Mouse (Mus musculus) hindbrain, embryonic 16.5 days (tissue): ENCODE measurements around the gene Ehd4. TPM values are rescaled to one million over a fixed set of nuclear protein-coding genes. Genes with fewer than 3 reads are reported as not detected.

Experiments used
- ATAC-seq: fragments of 200-750 bp; cut with Nextera tagmentation; 2 replicates; pipeline ENCODE4 v1.8.0; 2017; ENCODE audit warnings: moderate TSS enrichment, moderate library complexity
- H3K27ac ChIP-seq: fragments of 300-500 bp; sonication (generic); 2 replicates; pipeline ENCODE4 v1.5.1; 2014; ENCODE audit warnings: low read depth, mild to moderate bottlenecking, control low read depth, low read length, moderate library complexity
- H3K27me3 ChIP-seq: fragments of 300-500 bp; sonication (generic); replicated peaks from 2 replicates; pipeline ENCODE4 v1.6.1; 2014; ENCODE audit warnings: low read length; ENCODE audit not compliant: control insufficient read depth, insufficient read depth
- H3K36me3 ChIP-seq: fragments of 300-500 bp; sonication (generic); 2 replicates; pipeline ENCODE4 v1.6.1; 2014; ENCODE audit warnings: mild to moderate bottlenecking, low read length, moderate library complexity, mixed read lengths; ENCODE audit not compliant: control insufficient read depth, insufficient read depth
- H3K4me1 ChIP-seq: fragments of 300-500 bp; sonication (generic); 2 replicates; pipeline ENCODE4 v1.6.1; 2014; ENCODE audit warnings: low read depth, low read length; ENCODE audit not compliant: control insufficient read depth, insufficient read depth
- H3K4me2 ChIP-seq: fragments of 300-500 bp; sonication (generic); 2 replicates; pipeline ENCODE4 v1.6.1; 2014; ENCODE audit warnings: mild to moderate bottlenecking, low read length, control low read depth, moderate library complexity
- H3K4me3 ChIP-seq: fragments of 300-500 bp; sonication (generic); 2 replicates; pipeline ENCODE4 v1.5.1; 2014; ENCODE audit warnings: mild to moderate bottlenecking, low read length, control low read depth, moderate library complexity
- H3K9ac ChIP-seq: fragments of 300-500 bp; sonication (generic); 2 replicates; pipeline ENCODE4 v1.6.1; 2014; ENCODE audit warnings: low read depth, mild to moderate bottlenecking, control low read depth, low read length, moderate library complexity
- H3K9me3 ChIP-seq: fragments of 300-500 bp; sonication (generic); 2 replicates; pipeline ENCODE4 v1.6.1; 2014; ENCODE audit warnings: mild to moderate bottlenecking, low read length, moderate library complexity; ENCODE audit not compliant: control insufficient read depth
- WGBS: fragments of 180-500 bp; shearing (Covaris S2); extraction: QIAGEN DNeasy Blood & Tissue Kit; methylation state at CpG from one replicate; pipeline ENCODE4 v1.1.7; 2014; 5-methylcytosine and 5-hydroxymethylcytosine counted together
- polyA plus RNA-seq: library from polyadenylated mRNA; unstranded; fragments of >200 nt; fragmentation: Nextera tagmentation; extraction: Ambion mirVana; gene quantifications from 2 replicates; pipeline ENCODE4 v1.2.1, GENCODE M21; 2015

The Ehd4 gene
- polyA plus RNA-seq, 1 experiment from 2014 or later, result 20.7 TPM

DNA sequence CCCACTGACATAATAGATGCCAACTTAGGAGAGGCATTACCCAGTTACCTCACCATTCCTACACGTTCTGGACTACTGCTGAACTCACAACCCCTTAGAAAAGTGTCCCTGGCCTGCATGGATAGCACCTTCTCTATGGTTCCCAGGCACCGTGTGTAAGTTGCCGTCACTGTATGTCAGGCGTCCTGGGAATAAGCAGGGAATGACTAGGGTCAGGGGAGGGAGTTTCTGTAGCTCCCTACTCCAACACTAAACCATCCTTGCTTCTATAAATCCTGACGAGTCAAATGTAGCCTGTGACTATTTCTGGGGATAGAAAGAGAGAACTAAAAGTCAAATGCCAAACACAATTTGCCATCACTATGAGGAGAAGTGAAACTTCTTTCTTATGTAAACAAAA, 17.1 kb downstream of the Ehd4 start:
- no peaks in the 10 kb centered on the region for H3K36me3 ChIP-seq
- no peak overlapping the region for H3K4me2 ChIP-seq
- no peak overlapping the region for H3K9ac ChIP-seq
- H3K27me3 ChIP-seq, result no peaks in the 10 kb centered on the region
- no peak overlapping the region for H3K4me3 ChIP-seq
- no peak for ATAC-seq
- no peak overlapping the region for H3K27ac ChIP-seq
- no peaks in the 10 kb centered on the region for H3K9me3 ChIP-seq
- no peaks in the 10 kb centered on the region for H3K4me1 ChIP-seq
- 68% methylated on average over 5 of the region's 5 CpGs for WGBS

DNA sequence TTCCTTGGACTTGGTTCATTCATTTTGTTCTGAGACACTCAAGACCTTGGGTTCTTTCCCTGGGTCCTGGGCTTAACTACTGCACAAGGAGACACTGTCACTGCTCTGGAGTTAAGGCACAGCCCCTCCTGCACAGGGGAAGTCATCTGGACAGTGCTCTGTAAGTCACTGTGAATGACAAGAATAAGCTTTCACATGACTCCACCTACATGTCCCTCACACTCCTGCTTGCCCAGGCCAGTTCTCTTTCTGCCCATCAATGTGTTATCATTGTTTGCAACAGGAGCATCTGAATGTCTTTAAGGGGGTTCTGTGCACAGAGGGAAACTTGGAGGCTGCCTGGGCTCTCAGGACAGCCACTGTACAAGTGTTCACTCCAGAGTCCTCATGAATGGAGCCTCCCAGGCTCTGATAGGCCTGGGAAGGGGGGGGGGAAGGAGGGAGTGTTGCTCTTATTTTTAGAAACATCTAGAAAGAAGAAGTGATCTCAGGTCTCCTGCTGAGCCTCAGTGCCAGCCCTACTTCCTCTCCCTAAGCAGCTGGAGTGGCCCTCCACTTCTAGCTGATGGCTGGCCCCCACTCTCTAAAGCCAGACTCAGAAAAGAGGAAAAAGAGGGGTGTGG, 19.8 kb downstream of the Ehd4 start:
- Histone ChIP-seq H3K36me3 (no peaks in the 10 kb centered on the region), H3K4me3 (no peak overlapping the region), H3K9ac (no peak overlapping the region), H3K4me1 (no peaks in the 10 kb centered on the region), H3K27ac (no peak overlapping the region), H3K9me3 (no peaks in the 10 kb centered on the region), H3K27me3 (no peaks in the 10 kb centered on the region), H3K4me2 (no peak overlapping the region)
- ATAC-seq, result no peak

DNA sequence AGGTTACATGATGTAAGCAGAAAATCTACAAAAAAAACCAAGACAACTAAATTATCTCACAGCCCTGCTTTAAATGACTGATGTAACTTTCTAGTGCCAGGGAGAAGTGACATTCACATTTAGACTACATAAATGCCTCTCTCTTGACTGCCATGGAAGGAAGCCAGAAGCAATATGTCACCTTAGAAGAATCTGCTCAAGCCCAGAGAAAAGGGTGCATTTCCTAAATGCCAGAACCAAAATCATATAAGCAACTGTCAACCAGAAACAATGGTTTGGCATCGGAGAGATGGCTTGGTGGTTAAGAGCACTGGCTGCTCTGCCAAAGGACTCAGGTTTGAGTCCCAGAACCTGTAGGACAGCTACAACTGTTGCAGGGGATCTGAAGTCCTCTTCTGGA, 22.5 kb downstream of the Ehd4 start:
- Histone ChIP-seq H3K36me3 (peaks cover 2% of the 10 kb centered on the region; the same call in 1 of the 2 replicates), H3K27me3 (no peaks in the 10 kb centered on the region), H3K9ac (no peak overlapping the region), H3K4me1 (no peaks in the 10 kb centered on the region), H3K4me2 (no peak overlapping the region), H3K9me3 (no peaks in the 10 kb centered on the region), H3K4me3 (no peak overlapping the region), H3K27ac (no peak overlapping the region)
- 76% methylated on average over 1 of the region's 1 CpGs for WGBS
- no peak for ATAC-seq

DNA sequence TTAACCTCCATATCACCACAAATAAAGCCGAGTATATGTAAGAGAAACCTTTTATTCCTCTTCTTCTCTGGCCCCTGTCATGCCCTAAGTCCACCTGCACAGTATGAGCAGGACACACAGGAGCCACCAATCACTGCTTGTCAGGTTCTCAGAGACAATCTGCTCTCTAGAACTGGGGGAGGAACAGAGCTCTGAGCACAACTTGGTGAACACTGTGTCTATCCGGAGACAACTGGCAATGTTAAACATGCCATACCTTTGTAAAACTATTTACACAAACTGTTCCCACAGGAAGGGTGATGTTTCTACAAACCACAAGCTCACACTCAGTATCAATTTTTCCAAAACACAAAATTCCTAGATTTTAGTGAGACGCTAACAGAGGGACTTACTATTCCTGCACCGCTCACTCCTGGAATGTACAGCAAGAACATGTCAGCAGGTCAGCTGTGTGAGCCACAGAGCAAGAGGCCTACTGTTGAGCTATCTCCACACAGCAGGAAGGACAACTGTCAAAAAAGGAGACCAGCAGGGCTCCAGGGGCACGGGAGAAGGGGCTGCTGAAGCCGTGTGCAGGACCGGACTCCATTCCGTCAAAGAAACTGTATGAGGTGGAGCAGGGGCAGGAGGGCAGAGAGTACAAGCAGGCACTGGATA, 25.0 kb downstream of the Ehd4 start:
- Histone ChIP-seq H3K27me3 (no peaks in the 10 kb centered on the region), H3K4me1 (no peaks in the 10 kb centered on the region), H3K9me3 (no peaks in the 10 kb centered on the region), H3K9ac (no peak overlapping the region), H3K36me3 (peaks cover 2% of the 10 kb centered on the region; the same call in 1 of the 2 replicates), H3K4me3 (no peak overlapping the region), H3K4me2 (no peak overlapping the region), H3K27ac (no peak overlapping the region)
- 59% methylated on average over 8 of the region's 8 CpGs for WGBS
- ATAC-seq, result no peak

DNA sequence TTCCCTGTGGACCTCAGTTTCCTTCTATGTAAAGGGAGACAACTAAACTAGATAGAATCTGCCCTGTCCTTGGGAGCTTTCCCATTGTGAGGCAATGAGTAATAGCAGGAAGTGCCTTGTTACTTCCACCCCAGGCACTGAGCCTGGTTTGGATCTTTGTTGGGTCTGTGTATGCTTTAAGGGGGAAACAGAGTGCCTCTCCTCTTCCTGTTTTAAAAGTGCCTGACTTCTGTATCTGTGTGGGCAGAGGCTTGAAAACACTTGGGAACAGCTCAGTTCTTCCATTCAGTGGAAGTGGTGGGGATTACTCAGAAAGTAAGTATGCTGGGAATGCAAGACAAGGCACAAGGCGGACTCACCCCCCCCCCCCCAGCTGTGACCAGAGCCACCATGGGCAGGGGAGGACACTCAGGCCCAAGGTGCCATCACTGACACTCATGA, 25.8 kb downstream of the Ehd4 start:
- H3K36me3 ChIP-seq, result peaks cover 2% of the 10 kb centered on the region; the same call in 1 of the 2 replicates
- no peak overlapping the region for H3K27ac ChIP-seq
- no peak overlapping the region for H3K9ac ChIP-seq
- H3K27me3 ChIP-seq, result no peaks in the 10 kb centered on the region
- no peak for ATAC-seq
- no peaks in the 10 kb centered on the region for H3K9me3 ChIP-seq
- no peak overlapping the region for H3K4me3 ChIP-seq
- no peak overlapping the region for H3K4me2 ChIP-seq
- no peaks in the 10 kb centered on the region for H3K4me1 ChIP-seq
- WGBS, result 67% methylated on average over 1 of the region's 1 CpGs

DNA sequence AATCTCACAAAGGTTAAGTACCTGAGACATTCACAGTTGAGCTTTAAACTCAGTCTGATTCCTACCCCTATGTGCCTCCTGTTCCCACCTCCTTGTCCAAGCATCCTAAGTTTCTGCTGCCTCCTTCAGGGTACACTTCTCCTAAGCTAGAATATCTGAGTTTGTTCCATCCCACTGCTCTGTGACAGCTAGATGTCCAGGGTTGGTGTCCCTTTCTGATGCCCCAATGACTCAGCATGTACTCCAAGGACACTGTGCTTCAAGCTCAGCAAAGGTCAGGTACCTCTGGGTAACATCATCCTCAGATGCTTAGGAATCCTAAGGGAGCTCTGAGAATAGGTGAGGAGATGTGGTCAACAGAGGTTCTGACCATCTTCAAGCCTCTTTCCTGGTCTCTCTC, 26.4 kb downstream of the Ehd4 start:
- H3K4me3 ChIP-seq, result no peak overlapping the region
- H3K36me3 ChIP-seq, result peaks cover 2% of the 10 kb centered on the region; the same call in 1 of the 2 replicates
- H3K27me3 ChIP-seq, result no peaks in the 10 kb centered on the region
- H3K9me3 ChIP-seq, result no peaks in the 10 kb centered on the region
- no peaks in the 10 kb centered on the region for H3K4me1 ChIP-seq
- no peak for ATAC-seq
- no peak overlapping the region for H3K4me2 ChIP-seq
- H3K27ac ChIP-seq, result no peak overlapping the region
- no peak overlapping the region for H3K9ac ChIP-seq

DNA sequence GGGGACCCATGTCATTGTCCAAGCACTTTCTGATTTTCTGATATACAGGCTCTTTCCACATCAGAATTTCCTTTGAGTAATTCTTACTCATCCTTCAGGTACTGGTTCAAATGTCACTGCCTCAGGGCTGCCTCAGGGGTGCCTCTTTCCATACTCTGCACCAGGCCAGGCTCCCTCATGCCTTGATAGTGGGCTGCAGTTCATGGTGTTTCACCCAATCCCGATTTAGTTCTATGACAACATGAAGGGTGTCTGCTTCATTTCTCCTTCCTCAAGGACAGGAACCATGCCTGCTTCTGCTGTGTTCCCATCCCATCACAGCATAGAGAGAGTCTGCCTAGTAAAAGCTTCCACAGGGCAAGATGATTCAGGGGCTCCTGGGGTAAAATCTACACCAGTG, 27.5 kb downstream of the Ehd4 start:
- Histone ChIP-seq H3K4me3 (no peak overlapping the region), H3K9me3 (no peaks in the 10 kb centered on the region), H3K9ac (no peak overlapping the region), H3K27me3 (no peaks in the 10 kb centered on the region), H3K4me1 (no peaks in the 10 kb centered on the region), H3K27ac (no peak overlapping the region), H3K36me3 (peaks cover 2% of the 10 kb centered on the region; the same call in 1 of the 2 replicates), H3K4me2 (no peak overlapping the region)
- no peak for ATAC-seq
- 92% methylated on average over 1 of the region's 1 CpGs for WGBS

DNA sequence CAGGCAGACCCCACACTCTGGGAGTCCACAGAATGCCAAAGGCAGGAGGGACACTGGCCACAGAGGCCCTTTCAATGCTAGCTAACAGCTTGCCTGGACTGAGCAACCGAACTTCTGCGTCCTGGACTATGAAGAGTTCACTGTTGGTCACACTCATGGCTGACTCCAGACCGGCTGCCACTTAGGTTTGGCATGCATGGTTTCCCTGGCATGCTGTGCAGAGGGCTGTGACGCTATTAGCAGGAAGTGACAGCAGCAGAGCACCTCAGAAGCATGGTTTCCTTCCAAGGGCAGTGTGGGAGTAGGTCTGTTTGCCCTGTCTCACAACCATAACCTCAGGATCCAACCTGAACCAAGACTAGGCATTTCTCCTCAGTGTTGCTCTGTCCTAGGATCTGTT, 28.0 kb downstream of the Ehd4 start:
- H3K9me3 ChIP-seq, result no peaks in the 10 kb centered on the region
- peaks cover 2% of the 10 kb centered on the region; the same call in 1 of the 2 replicates for H3K36me3 ChIP-seq
- H3K4me3 ChIP-seq, result no peak overlapping the region
- H3K9ac ChIP-seq, result no peak overlapping the region
- no peak overlapping the region for H3K27ac ChIP-seq
- H3K4me1 ChIP-seq, result no peaks in the 10 kb centered on the region
- WGBS, result 88% methylated on average over 4 of the region's 4 CpGs
- H3K4me2 ChIP-seq, result no peak overlapping the region
- ATAC-seq, result no peak
- H3K27me3 ChIP-seq, result no peaks in the 10 kb centered on the region

DNA sequence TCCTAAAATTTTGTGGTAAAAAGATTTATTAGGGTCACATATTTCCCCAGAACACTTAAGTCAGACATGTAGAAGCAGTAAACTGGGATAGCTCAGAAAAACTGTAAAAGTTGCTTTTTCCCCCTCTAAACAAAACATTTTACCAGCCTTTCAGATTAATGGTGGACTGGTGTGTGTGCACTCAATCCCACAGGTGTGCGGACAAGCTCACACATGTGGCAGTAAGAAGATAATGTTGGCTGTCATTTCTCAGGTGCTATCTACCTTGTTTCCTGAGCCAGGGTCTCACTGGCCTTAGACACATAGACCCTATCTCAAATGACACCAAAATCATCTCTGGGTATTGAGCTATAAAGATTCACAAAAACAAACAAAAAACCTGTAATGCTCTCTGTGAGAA, 28.9 kb downstream of the Ehd4 start:
- WGBS, result 100% methylated on average over 1 of the region's 1 CpGs
- Histone ChIP-seq H3K27me3 (no peaks in the 10 kb centered on the region), H3K36me3 (peaks cover 2% of the 10 kb centered on the region; the same call in 1 of the 2 replicates), H3K4me2 (no peak overlapping the region), H3K4me1 (no peaks in the 10 kb centered on the region), H3K9ac (no peak overlapping the region), H3K4me3 (no peak overlapping the region), H3K27ac (no peak overlapping the region), H3K9me3 (no peaks in the 10 kb centered on the region)
- ATAC-seq, result no peak
